Mouse (Mus musculus) stomach, embryonic 14.5 days (tissue): ENCODE results near the gene Pear1. TPM values are rescaled to one million over a fixed set of nuclear protein-coding genes. Genes with fewer than 3 reads are reported as not detected.
"Not testable (repeated sequence)": the region's sequence is repeated elsewhere in the genome, so short reads cannot be mapped to it uniquely, and the experiment has no call there.

ENCODE experiments used
- ATAC-seq: fragments of 200-750 bp; cut with Nextera tagmentation; 2 replicates; pipeline ENCODE4 v1.8.0; 2017; ENCODE audit warnings: low read depth, moderate TSS enrichment; ENCODE audit not compliant: insufficient number of reproducible peaks, insufficient read depth, low FRiP score
- H3K27ac ChIP-seq: fragments of 300-500 bp; sonication (generic); 2 replicates; pipeline ENCODE4 v1.5.1; 2014; ENCODE audit warnings: mild to moderate bottlenecking, low read length, moderate library complexity, mixed read lengths
- H3K27me3 ChIP-seq: fragments of 300-500 bp; sonication (generic); 2 replicates; pipeline ENCODE4 v1.6.1; 2014; ENCODE audit warnings: low read length, control low read depth, mixed read lengths; ENCODE audit not compliant: control insufficient read depth, insufficient read depth
- H3K36me3 ChIP-seq: fragments of 300-500 bp; sonication (generic); 2 replicates; pipeline ENCODE4 v1.6.1; 2014; ENCODE audit warnings: mild to moderate bottlenecking, control low read depth, low read length, moderate library complexity, mixed read lengths; ENCODE audit not compliant: control insufficient read depth, insufficient read depth
- H3K4me1 ChIP-seq: fragments of 300-500 bp; sonication (generic); 2 replicates; pipeline ENCODE4 v1.6.1; 2014; ENCODE audit warnings: low read length, control low read depth, mixed read lengths; ENCODE audit not compliant: control insufficient read depth, insufficient read depth
- H3K4me2 ChIP-seq: fragments of 300-500 bp; sonication (generic); replicated peaks from 2 replicates; pipeline ENCODE4 v1.6.1; 2014; ENCODE audit warnings: low read depth, low read length, control low read depth
- H3K4me3 ChIP-seq: fragments of 300-500 bp; sonication (generic); 2 replicates; pipeline ENCODE4 v1.5.1; 2014; ENCODE audit warnings: low read depth, low read length, control low read depth
- H3K9ac ChIP-seq: fragments of 300-500 bp; sonication (generic); replicated peaks from 2 replicates; pipeline ENCODE4 v1.6.1; 2014; ENCODE audit warnings: low read depth, mild to moderate bottlenecking, control low read depth, low read length, moderate library complexity, mixed read lengths
- H3K9me3 ChIP-seq: fragments of 300-500 bp; sonication (generic); 2 replicates; pipeline ENCODE4 v1.6.1; 2016; ENCODE audit warnings: low read depth, low read length, control low read depth; ENCODE audit not compliant: control insufficient read depth
- WGBS: fragments of 180-500 bp; shearing (Covaris S2); extraction: QIAGEN DNeasy Blood & Tissue Kit; methylation state at CpG from one replicate; pipeline ENCODE4 v1.1.7; 2014; 5-methylcytosine and 5-hydroxymethylcytosine counted together
- polyA plus RNA-seq: library from polyadenylated mRNA; unstranded; fragments of >200 nt; fragmentation: Nextera tagmentation; extraction: Ambion mirVana; gene quantifications from 2 replicates; pipeline ENCODE4 v1.2.1, GENCODE M21; 2014

Pear1 gene
- polyA plus RNA-seq = 25.4 and 28.3 TPM in 2 replicates

- not testable (repeated sequence) for ATAC-seq, H3K27ac ChIP-seq, H3K9me3 ChIP-seq, H3K4me1 ChIP-seq, H3K27me3 ChIP-seq, H3K4me3 ChIP-seq, H3K36me3 ChIP-seq, H3K9ac ChIP-seq, H3K4me2 ChIP-seq
- 89% methylated on average over 1 of the region's 1 CpGs for whole genome bisulfite sequencing
These were observed at the start of gene Pear1 for GRCm38 (mm10) chr3:87824206-87824605. Pear1 (minus strand) TSS chr3:87824306.

- not testable (repeated sequence) for H3K4me2 ChIP-seq, H3K27ac ChIP-seq, ATAC-seq, H3K4me1 ChIP-seq, H3K27me3 ChIP-seq, H3K9me3 ChIP-seq, H3K9ac ChIP-seq, H3K4me3 ChIP-seq
- 91% methylated on average over 4 of the region's 4 CpGs for WGBS
- H3K36me3 ChIP-seq = peaks cover 75% of the 10 kb centered on the region
These were observed 40.0 kb upstream of the Pear1 start for GRCm38 (mm10) chr3:87864111-87864510.

GRCm38 (mm10) chr3:87859813-87860212, 35.7 kb upstream of the Pear1 start:
- H3K9me3 ChIP-seq = no peaks in the 10 kb centered on the region
- ATAC-seq = peak; percentile 56; the same call in 1 of the 2 replicates
- H3K36me3 ChIP-seq = peaks cover 59% of the 10 kb centered on the region
- WGBS = 25% methylated on average over 3 of the region's 3 CpGs
- no peak overlapping the region for H3K27ac ChIP-seq
- H3K27me3 ChIP-seq = no peaks in the 10 kb centered on the region
- no peak overlapping the region for H3K4me3 ChIP-seq
- H3K9ac ChIP-seq = no peak overlapping the region
- H3K4me2 ChIP-seq = no peak overlapping the region
- no peaks in the 10 kb centered on the region for H3K4me1 ChIP-seq

GRCm38 (mm10) chr3:87857666-87858065, 33.6 kb upstream of the Pear1 start:
- Histone ChIP-seq H3K36me3 (peaks cover 45% of the 10 kb centered on the region), H3K9me3 (no peaks in the 10 kb centered on the region), H3K27ac (no peak overlapping the region), H3K4me3 (no peak overlapping the region), H3K4me1 (no peaks in the 10 kb centered on the region), H3K9ac (no peak overlapping the region), H3K27me3 (no peaks in the 10 kb centered on the region), H3K4me2 (no peak overlapping the region)
- 94% methylated on average over 8 of the region's 8 CpGs for WGBS
- ATAC-seq = no peak

- Histone ChIP-seq H3K9me3 (no peaks in the 10 kb centered on the region), H3K36me3 (peaks cover 30% of the 10 kb centered on the region)
These were observed 31.8 kb upstream of the Pear1 start for GRCm38 (mm10) chr3:87855936-87856335.

GRCm38 (mm10) chr3:87854795-87855568, 30.9 kb upstream of the Pear1 start:
- H3K4me3 ChIP-seq = no peak overlapping the region
- H3K27me3 ChIP-seq = no peaks in the 10 kb centered on the region
- H3K27ac ChIP-seq = no peak overlapping the region
- no peak for ATAC-seq
- H3K9me3 ChIP-seq = no peaks in the 10 kb centered on the region
- 34% methylated on average over 7 of the region's 7 CpGs for WGBS
- H3K36me3 ChIP-seq = peaks cover 27% of the 10 kb centered on the region
- no peak overlapping the region for H3K4me2 ChIP-seq
- H3K9ac ChIP-seq = no peak overlapping the region
- no peaks in the 10 kb centered on the region for H3K4me1 ChIP-seq

More at GRCm38 (mm10) chr3:87855936-87856335, 31.8 kb upstream of the Pear1 start:
- Histone ChIP-seq H3K27me3 (no peaks in the 10 kb centered on the region), H3K4me3 (no peak overlapping the region), H3K4me1 (no peaks in the 10 kb centered on the region), H3K27ac (no peak overlapping the region), H3K4me2 (no peak overlapping the region), H3K9ac (no peak overlapping the region)
- ATAC-seq = no peak
- 89% methylated on average over 8 of the region's 8 CpGs for WGBS

GRCm38 (mm10) chr3:87849117-87849516, 25.0 kb upstream of the Pear1 start:
- no peaks in the 10 kb centered on the region for H3K4me1 ChIP-seq
- no peak overlapping the region for H3K4me2 ChIP-seq
- H3K9me3 ChIP-seq = no peaks in the 10 kb centered on the region
- H3K9ac ChIP-seq = no peak overlapping the region
- 79% methylated on average over 14 of the region's 14 CpGs for WGBS
- no peaks in the 10 kb centered on the region for H3K27me3 ChIP-seq
- H3K27ac ChIP-seq = no peak overlapping the region
- ATAC-seq = no peak
- no peaks in the 10 kb centered on the region for H3K36me3 ChIP-seq
- no peak overlapping the region for H3K4me3 ChIP-seq

GRCm38 (mm10) chr3:87847680-87848079, 23.6 kb upstream of the Pear1 start:
- ATAC-seq = no peak
- H3K4me3 ChIP-seq = no peak overlapping the region

More at GRCm38 (mm10) chr3:87847680-87848079, 23.6 kb upstream of the Pear1 start:
- Histone ChIP-seq H3K27me3 (no peaks in the 10 kb centered on the region), H3K4me1 (no peaks in the 10 kb centered on the region), H3K9ac (no peak overlapping the region), H3K4me2 (no peak overlapping the region), H3K27ac (no peak overlapping the region), H3K9me3 (no peaks in the 10 kb centered on the region), H3K36me3 (no peaks in the 10 kb centered on the region)
- WGBS = 71% methylated on average over 5 of the region's 5 CpGs
